Mouse (Mus musculus) gastrocnemius, postnatal 36 days (tissue): ENCODE data around the gene Hdac4. TPM values are rescaled to one million over a fixed set of nuclear protein-coding genes. Genes with fewer than 3 reads are reported as not detected.
A peak's percentile ranks its signal among the peaks of the same experiment; 100 is the strongest.

Experiments
- DNase-seq, 2 experiments: peaks; one replicate each; pipeline ENCODE4 v3.0.0; 2022
- intact Hi-C: fragments of 180-260 bp; cut with DNase I; formaldehyde crosslinking; loops from one replicate; pipeline ENCODE4 v1.15.1; 2025
- total RNA-seq, 2 experiments: library from RNA; stranded (reverse); gene quantifications; 2 replicates each; pipeline ENCODE4 v1.2.3; 2021

Hdac4 gene
- total RNA-seq, 2 experiments from 2014 or later: 43.4 to 50.5 TPM

GRCm38 (mm10) chr1:91992652-91993051 lies 202.8 kb downstream of the Hdac4 start:
- DNase-seq: no peak
- intact Hi-C loops: no loop called here

GRCm38 (mm10) chr1:91991597-91991996 lies 203.9 kb downstream of the Hdac4 start:
- intact Hi-C loops: no loop called here
- DNase-seq: no peak

DNA sequence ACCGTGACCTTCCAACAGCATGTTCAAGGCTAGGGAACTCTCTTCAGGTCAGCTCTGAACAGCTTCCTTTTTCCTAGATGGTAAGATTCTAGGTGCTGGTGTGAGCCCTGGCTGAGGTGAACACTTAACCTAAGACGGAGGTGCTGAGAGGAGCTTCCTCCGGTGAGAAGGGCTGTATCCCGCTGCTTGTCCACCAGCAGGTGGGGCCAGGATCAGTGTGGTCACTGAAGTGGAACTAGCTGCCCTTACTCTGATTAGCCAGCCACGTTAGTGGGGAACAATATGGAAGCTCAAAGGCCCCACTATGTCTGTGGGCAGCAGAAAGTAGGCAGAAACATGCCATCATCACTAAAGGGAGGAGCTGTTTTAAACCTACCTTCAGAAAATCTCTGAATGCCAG lies 204.6 kb downstream of the Hdac4 start:
- intact Hi-C loops: no loop called here
- DNase-seq: no peak

- DNase-seq: no peak
- intact Hi-C loops: no loop called here
These were observed 206.6 kb downstream of the Hdac4 start for GRCm38 (mm10) chr1:91988866-91989265.

GRCm38 (mm10) chr1:91987431-91987830 lies 208.1 kb downstream of the Hdac4 start:
- peak; percentile 34 to 40 for DNase-seq
- intact Hi-C loops: no loop called here

DNA sequence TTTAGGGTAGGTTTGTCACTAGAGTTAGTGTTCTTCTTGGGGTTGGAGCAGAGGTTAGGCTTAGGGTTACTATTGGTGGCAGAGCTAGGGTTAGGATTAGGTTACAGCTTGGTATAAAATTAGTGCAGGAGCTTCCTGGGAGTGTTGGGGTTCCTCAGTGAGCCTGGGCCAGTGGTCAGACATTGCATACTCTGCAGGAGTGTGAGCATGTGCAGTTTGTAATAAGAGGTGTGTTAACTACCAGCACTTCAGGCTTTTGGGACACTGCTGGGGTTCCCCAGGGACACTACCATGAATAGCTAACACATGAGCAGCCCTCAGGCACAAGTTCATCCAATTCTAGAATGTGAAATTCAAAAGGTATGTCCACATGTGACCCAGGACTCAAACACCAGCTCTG lies 209.7 kb downstream of the Hdac4 start:
- intact Hi-C loops: no loop called here
- no peak for DNase-seq

DNA sequence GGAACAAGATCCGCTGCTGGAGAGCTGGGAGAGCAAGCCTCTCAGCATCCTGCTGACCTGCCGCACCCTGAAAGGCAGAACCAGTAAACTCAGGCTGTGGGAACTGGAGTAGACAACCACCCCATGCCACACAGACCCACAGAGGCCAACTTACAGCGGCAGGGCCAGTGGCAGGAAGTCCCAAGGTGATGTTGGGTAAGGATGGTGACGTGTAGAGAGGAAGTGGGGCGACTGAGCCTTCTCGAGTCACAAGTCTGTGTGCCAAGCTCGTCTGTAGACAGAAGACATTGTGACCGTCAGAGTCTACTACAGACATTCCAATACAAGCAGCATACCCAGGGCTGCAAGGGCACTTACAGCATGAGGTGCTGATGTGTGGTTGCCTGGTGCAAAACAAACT lies 211.0 kb downstream of the Hdac4 start:
- intact Hi-C loops: no loop called here
- no peak for DNase-seq

- intact Hi-C loops: no loop called here
- DNase-seq: no peak
These were observed 214.1 kb downstream of the Hdac4 start for GRCm38 (mm10) chr1:91981381-91981780.

GRCm38 (mm10) chr1:91978443-91978842 lies 217.1 kb downstream of the Hdac4 start:
- intact Hi-C loops: no loop called here
- DNase-seq: peak in 1 of 2 experiments; percentile 27

- intact Hi-C loops: loop anchor here (1.0 kb wide), 1 partner anchor 56 kb away; no protein-coding TSS in a partner anchor
- DNase-seq: peak in 1 of 2 experiments; percentile 26
These were observed 226.7 kb downstream of the Hdac4 start for GRCm38 (mm10) chr1:91968710-91969379.

DNA sequence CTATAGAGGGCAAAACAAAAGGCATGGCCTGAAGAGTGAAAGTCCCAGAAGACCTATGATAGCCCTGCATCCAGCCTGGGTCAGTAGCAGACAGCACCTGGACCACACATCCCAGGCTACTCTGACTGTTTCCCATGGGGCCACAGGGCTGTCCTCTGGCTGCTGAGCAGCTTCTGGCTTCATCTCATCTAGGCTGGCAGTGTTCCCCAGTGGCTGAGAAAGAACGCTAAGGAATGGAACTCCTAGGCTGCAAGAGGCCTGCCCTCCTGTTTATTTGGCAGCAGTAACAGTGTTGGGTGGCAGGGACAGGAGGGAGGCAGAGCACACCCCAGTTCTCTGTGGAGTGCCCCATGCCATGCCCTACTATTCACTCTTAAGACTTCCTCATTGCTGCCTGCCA lies 228.5 kb downstream of the Hdac4 start:
- intact Hi-C loops: no loop called here
- DNase-seq: peak in 1 of 2 experiments; percentile 42

DNA sequence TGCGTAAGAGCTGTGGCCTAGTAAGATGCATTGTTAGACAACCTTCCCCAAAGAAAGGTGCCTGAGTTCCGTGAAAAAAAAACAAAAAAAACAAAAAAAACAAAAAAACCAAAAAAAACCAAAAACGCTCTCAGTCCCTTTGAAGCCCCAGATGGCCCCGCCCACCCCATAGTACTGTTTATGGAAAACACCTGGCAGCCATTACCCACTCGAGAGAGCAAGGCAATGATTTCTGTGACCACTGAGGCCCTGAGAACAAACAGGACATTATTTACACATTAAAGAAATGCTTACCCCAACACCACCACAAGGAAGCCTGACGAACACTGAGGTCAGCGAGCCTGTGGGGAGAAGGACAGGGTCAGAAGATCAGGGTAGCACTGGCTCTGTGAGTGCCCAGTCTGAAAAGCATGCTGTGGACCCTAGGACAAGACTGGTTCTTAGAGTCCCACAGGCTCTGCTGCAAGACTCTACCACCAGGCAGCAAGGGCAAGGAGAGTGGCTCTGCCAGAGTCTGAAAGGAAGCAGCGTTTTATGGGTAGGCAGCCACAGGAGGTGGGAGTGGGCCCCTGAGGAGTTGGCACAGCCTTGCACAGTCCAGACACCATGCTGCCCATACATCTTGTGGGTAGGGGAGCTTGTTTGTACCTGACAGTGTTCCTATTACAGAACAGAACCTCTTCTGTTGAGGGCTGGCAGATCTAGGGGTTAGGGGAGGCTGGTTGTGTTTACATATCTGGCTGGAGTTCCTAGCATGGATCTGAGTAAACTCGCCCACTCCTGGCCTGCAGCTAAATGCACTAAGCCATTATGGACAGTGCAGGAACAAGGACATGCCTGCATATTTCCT lies 230.8 kb downstream of the Hdac4 start:
- intact Hi-C loops: loop anchor here (5.0 kb wide), 1 partner anchor 488 kb away; no protein-coding TSS in a partner anchor
- no peak for DNase-seq

GRCm38 (mm10) chr1:91962256-91962655 lies 233.2 kb downstream of the Hdac4 start:
- intact Hi-C loops: loop anchor here (2.0 to 5.0 kb wide), 2 partner anchors 399 to 490 kb away; no protein-coding TSS in a partner anchor
- peak; percentile 48 to 52 for DNase-seq

DNA sequence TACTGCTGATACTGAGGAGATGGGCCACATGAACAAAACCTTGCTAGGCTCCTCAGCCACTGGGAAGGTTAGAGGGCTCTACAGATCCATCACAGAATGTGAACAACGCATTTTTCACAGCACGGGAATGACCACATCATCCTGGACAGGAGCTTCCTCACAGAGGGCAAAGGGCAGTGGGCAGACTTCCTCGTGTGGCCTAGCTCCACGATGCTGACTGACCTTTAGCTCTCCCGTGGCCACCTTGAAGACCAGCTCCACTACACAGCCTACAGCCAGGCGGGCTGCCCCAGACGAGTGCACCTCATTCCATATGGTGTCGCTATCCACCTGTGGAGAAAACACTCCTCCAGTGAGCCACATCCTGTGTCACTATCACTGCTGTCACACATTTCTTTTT lies 234.3 kb downstream of the Hdac4 start:
- intact Hi-C loops: loop anchor here (5.0 kb wide), 1 partner anchor 491 kb away; no protein-coding TSS in a partner anchor
- no peak for DNase-seq

GRCm38 (mm10) chr1:91959891-91960290 lies 235.6 kb downstream of the Hdac4 start:
- no peak for DNase-seq
- intact Hi-C loops: loop anchor here (5.0 kb wide), 1 partner anchor 492 kb away; no protein-coding TSS in a partner anchor

GRCm38 (mm10) chr1:91959044-91959443 lies 236.5 kb downstream of the Hdac4 start:
- intact Hi-C loops: no loop called here
- DNase-seq: no peak

DNA sequence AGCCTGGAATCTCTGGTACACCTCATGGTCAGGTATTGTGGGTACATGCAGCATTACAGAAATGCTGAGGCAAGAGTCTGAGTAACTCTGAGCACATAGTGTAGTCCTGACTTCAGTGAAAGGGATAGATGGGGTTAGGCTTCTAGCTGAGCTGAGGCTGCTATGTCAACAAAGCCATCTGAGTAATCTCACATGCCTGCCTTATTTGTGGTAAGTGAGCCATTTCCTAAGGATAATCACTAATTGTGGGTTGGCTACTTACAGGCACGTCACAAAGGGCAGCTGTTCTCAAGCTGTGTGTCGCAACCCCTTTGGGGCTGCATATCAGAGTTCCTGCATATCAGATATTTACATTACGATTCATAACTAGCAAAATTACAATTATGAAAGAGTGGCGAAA lies 239.3 kb downstream of the Hdac4 start:
- no peak for DNase-seq
- intact Hi-C loops: no loop called here

- intact Hi-C loops: no loop called here
- DNase-seq: no peak
These were observed 240.5 kb downstream of the Hdac4 start for GRCm38 (mm10) chr1:91954954-91955353.

DNA sequence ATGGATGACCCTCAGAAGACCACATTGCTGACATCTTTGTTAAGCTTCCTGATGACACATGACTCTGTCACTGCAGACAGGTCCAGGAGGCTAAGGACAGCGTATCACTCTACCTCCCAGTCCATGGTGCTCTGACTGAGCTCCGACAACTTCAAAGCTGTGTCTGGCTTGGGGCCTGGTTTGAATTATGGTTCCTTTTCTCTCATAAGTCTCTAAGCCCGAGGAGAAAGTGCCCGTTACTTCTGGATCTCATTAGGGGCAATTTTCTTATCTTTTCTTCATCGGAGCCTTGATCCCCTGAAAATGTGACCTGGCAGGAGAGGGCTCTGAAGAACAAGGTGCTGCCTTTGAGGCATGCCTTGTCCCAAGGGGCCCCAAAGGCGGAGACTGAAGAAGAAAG lies 242.6 kb downstream of the Hdac4 start:
- intact Hi-C loops: no loop called here
- DNase-seq: no peak

DNA sequence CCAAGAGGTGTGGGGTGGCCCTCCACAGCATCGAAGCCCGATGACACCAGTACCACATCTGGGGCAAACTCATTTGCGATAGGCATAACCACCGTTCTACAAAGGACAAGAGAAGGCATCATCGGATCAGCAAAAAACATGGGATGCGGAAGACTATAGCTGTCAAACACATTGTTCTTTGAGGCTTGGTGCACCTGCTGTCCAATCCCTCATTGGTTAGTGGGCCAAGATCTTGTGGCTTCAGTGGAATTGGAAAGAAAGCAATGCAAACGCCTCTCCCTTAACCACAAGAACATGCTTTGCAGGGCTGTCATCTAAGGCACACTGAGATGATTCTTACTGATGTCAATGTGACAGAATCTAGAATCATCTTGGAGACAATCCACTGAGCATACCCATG lies 248.1 kb downstream of the Hdac4 start:
- intact Hi-C loops: no loop called here
- DNase-seq: no peak

GRCm38 (mm10) chr1:91942583-91942982 lies 252.9 kb downstream of the Hdac4 start:
- intact Hi-C loops: no loop called here
- DNase-seq: no peak

DNA sequence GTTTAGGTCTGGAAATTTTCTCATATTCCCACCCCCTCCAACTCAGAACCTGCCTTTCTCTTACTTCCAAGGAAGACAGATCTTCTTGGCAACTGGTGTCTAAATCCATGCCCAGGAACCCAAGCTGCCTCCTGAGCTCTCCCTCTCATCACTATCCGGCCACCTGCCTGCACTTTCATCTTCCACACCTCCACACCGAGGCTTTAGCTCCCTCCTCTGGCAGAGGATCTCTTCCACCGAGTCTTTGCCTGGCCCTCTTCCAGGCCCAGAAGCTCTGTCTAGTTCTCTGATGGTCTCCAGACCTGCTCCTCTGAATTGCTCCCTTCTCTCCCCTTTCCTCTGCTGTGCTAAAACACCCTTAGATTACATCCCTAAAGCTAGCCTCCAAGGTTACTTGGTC lies 253.5 kb downstream of the Hdac4 start:
- intact Hi-C loops: no loop called here
- no peak for DNase-seq
